8 mouse cellular contexts compared by ENCODE assay signal in the genomic region with DNA sequence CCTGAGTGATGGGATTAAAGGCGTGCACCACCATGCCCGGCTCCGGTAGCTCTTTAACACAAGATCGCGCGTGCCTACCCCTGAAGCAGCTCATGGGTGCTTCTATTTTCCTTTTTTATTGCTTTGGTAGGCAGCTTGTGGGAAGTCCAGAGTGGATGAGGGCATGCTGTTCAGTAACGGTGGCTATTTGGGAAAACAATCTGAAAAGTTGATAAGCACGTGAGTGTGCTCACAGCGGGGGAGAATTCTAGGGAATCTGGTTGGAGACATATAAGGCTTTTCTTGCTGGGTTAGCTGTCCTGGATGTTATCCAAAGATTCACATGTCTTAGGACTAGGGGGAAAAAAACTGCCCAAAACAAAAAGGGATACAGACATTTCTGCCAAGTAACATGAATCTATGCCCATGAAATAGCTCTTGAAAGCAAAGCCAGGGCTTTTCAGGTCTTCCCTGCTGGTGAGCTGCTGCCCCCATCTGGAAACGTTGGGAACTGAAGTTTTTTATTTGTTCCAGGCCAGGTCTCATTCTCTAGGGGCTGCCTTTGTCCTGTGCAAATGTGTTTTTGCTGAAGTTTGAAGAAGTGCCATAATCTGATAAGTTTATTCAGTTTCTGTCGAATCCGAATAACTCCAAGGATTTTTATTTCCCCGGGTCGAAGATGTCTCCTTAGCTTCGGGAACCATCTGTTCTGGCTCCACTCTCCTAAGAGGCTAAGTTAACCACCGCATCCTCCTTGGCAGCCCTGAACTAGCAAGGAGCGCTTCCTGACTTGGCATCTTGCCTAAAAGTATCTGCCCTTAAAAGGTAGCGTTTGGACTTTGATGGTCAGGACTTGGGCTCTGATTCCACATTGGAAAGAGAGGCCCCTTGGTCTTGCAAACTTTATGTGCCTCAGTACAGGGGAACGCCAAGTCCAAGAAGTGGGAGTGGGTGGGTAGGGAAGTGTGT. TPM values are rescaled to one million over a fixed set of nuclear protein-coding genes. Genes with fewer than 3 reads are reported as not detected.
A peak's percentile ranks its signal among the peaks of the same experiment; 100 is the strongest.
DNase-seq lines count a peak whose midpoint lies in the region; ATAC-seq and TF ChIP-seq lines count a peak whose summit lies in the region.

No protein-coding gene starts in this region.

- TF ChIP-seq CTCF in embryonic fibroblast, embryonic 13.5 days (IDR thresholded peaks at IDR 0.05; ENCODE audit: borderline replicate concordance, insufficient read depth, low read length), result peak; percentile 46; the same call in 1 of the 2 replicates
- TF ChIP-seq CTCF in testis, adult 2 months (IDR thresholded peaks at IDR 0.05; ENCODE audit: control insufficient read depth, insufficient read depth, insufficient replicate concordance, low read depth, low read length), result peak; percentile 44; the same call in 1 of the 2 replicates

- no peak overlapping the region for H3K27ac ChIP-seq in embryonic fibroblast, embryonic 13.5 days (ENCODE audit: insufficient read depth, low read length)
- no peak overlapping the region for H3K27ac ChIP-seq in heart, embryonic 11.5 days (ENCODE audit: low read depth, low read length)
- H3K27ac ChIP-seq in kidney, embryonic 16.5 days (ENCODE audit: low read length), result no peak overlapping the region
- no peak overlapping the region for H3K27ac ChIP-seq in limb, embryonic 15.5 days
- H3K27ac ChIP-seq in neural tube, embryonic 11.5 days (ENCODE audit: low read depth, low read length), result no peak overlapping the region
- H3K27ac ChIP-seq in testis, adult 2 months (ENCODE audit: control insufficient read depth, insufficient read depth, low read depth, low read length), result no peak overlapping the region; the same call in 1 of the 2 replicates

- H3K4me1 ChIP-seq in embryonic fibroblast, embryonic 13.5 days (ENCODE audit: control insufficient read depth, insufficient read depth, low read length), result no peaks in the 10 kb centered on the region
- H3K4me1 ChIP-seq in heart, embryonic 11.5 days (ENCODE audit: control insufficient read depth, insufficient read depth, low read length), result no peaks in the 10 kb centered on the region
- H3K4me1 ChIP-seq in kidney, embryonic 16.5 days (ENCODE audit: insufficient read depth, low read length), result 0 out of 2 replicates have a peak, but pooled peaks cover 2% of the 10 kb centered on the region
- H3K4me1 ChIP-seq in limb, embryonic 15.5 days, result peaks cover 2% of the 10 kb centered on the region; the same call in 1 of the 2 replicates
- H3K4me1 ChIP-seq in neural tube, embryonic 11.5 days (ENCODE audit: control insufficient read depth, insufficient read depth, low read length), result no peaks in the 10 kb centered on the region
- peaks cover 5% of the 10 kb centered on the region for H3K4me1 ChIP-seq in testis, adult 2 months (ENCODE audit: control insufficient read depth, insufficient read depth, low read length)

- no peak overlapping the region for H3K9ac ChIP-seq in heart, embryonic 11.5 days (ENCODE audit: low read depth, low read length)
- no peak overlapping the region; the same call in 1 of the 2 replicates for H3K9ac ChIP-seq in kidney, embryonic 16.5 days (replicated peaks; ENCODE audit: low read length)
- no peak overlapping the region for H3K9ac ChIP-seq in limb, embryonic 15.5 days
- no peak overlapping the region for H3K9ac ChIP-seq in neural tube, embryonic 11.5 days (ENCODE audit: low read length)

- H3K4me2 ChIP-seq in heart, embryonic 11.5 days, result peak overlapping the region; percentile 19
- H3K4me2 ChIP-seq in kidney, embryonic 16.5 days (replicated peaks; ENCODE audit: low read depth, low read length), result no peak overlapping the region
- no peak overlapping the region for H3K4me2 ChIP-seq in limb, embryonic 15.5 days
- H3K4me2 ChIP-seq in neural tube, embryonic 11.5 days (ENCODE audit: low read depth), result no peak overlapping the region

- H3K27me3 ChIP-seq in heart, embryonic 11.5 days (ENCODE audit: control insufficient read depth, insufficient read depth, low read length), result no peaks in the 10 kb centered on the region
- no peaks in the 10 kb centered on the region for H3K27me3 ChIP-seq in kidney, embryonic 16.5 days (ENCODE audit: insufficient read depth, low read length)
- H3K27me3 ChIP-seq in limb, embryonic 15.5 days, result no peaks in the 10 kb centered on the region
- no peaks in the 10 kb centered on the region for H3K27me3 ChIP-seq in neural tube, embryonic 11.5 days (ENCODE audit: control insufficient read depth, insufficient read depth, low read length)
- no peaks in the 10 kb centered on the region for H3K27me3 ChIP-seq in testis, adult 2 months (ENCODE audit: control insufficient read depth, insufficient read depth, low read length)

- 50% methylated on average over 19 of the region's 19 CpGs for WGBS in heart, embryonic 11.5 days (ENCODE audit: insufficient replicate concordance)
- 50% methylated on average over 19 of the region's 19 CpGs for WGBS in kidney, embryonic 16.5 days
- WGBS in limb, embryonic 15.5 days, result 46% methylated on average over 19 of the region's 19 CpGs
- WGBS in neural tube, embryonic 11.5 days, result 63% methylated on average over 19 of the region's 19 CpGs

- no peak overlapping the region for H3K4me3 ChIP-seq in embryonic fibroblast, embryonic 13.5 days (ENCODE audit: insufficient read depth, low read length)
- no peak overlapping the region for H3K4me3 ChIP-seq in heart, embryonic 11.5 days (ENCODE audit: low read depth, low read length)
- no peak overlapping the region for H3K4me3 ChIP-seq in kidney, embryonic 16.5 days (ENCODE audit: low read length)
- H3K4me3 ChIP-seq in limb, embryonic 15.5 days, result no peak overlapping the region
- no peak overlapping the region for H3K4me3 ChIP-seq in neural tube, embryonic 11.5 days (ENCODE audit: low read depth, low read length)
- H3K4me3 ChIP-seq in testis, adult 2 months (ENCODE audit: control insufficient read depth, low read depth, low read length), result peak overlapping the region; percentile 22; the same call in 1 of the 2 replicates

- no peak; the same call in 1 of the 2 replicates for ATAC-seq in heart, embryonic 11.5 days (replicated peaks; ENCODE audit: insufficient number of reproducible peaks, low FRiP score, low TSS enrichment)
- ATAC-seq in kidney, embryonic 16.5 days (ENCODE audit: low FRiP score, low TSS enrichment), result peak; percentile 66; the same call in 1 of the 2 replicates
- ATAC-seq in limb, embryonic 15.5 days (ENCODE audit: insufficient number of reproducible peaks, low FRiP score, low TSS enrichment, low read depth), result 0 out of 2 replicates have a peak, but pooled peaks have one; percentile 56
- ATAC-seq in neural tube, embryonic 11.5 days (ENCODE audit: insufficient read depth, low FRiP score, low TSS enrichment), result no peak

- DNase-seq in CD8-positive naive resting alpha-beta T cell, adult 2 months (ENCODE audit: low read depth in 2 of 2, low spot score in 2 of 2), result peak; percentile 58 to 71
- peak; percentile 87 for DNase-seq in brain, adult 2 months (ENCODE audit: low read depth, low spot score)
- peak; percentile 75 for DNase-seq in neural tube, embryonic 11.5 days (ENCODE audit: low spot score)

- no peaks in the 10 kb centered on the region for H3K36me3 ChIP-seq in heart, embryonic 11.5 days (ENCODE audit: control insufficient read depth, insufficient read depth, low read length)
- H3K36me3 ChIP-seq in kidney, embryonic 16.5 days (ENCODE audit: insufficient read depth, low read length), result no peaks in the 10 kb centered on the region
- no peaks in the 10 kb centered on the region for H3K36me3 ChIP-seq in limb, embryonic 15.5 days
- H3K36me3 ChIP-seq in neural tube, embryonic 11.5 days (ENCODE audit: control insufficient read depth, insufficient read depth, low read length), result no peaks in the 10 kb centered on the region
- no peaks in the 10 kb centered on the region for H3K36me3 ChIP-seq in testis, adult 2 months (ENCODE audit: control insufficient read depth, insufficient read depth, low read length)

- TF ChIP-seq POLR2A in embryonic fibroblast, embryonic 13.5 days (IDR thresholded peaks at IDR 0.05; ENCODE audit: low read depth, low read length), result no peak
- TF ChIP-seq POLR2A in testis, adult 2 months (IDR thresholded peaks at IDR 0.05; ENCODE audit: control insufficient read depth, low read depth, low read length), result no peak

- H3K9me3 ChIP-seq in heart, embryonic 11.5 days (replicated peaks; ENCODE audit: control insufficient read depth, low read length), result no peaks in the 10 kb centered on the region
- H3K9me3 ChIP-seq in kidney, embryonic 16.5 days (ENCODE audit: low read length), result no peaks in the 10 kb centered on the region
- H3K9me3 ChIP-seq in limb, embryonic 15.5 days, result no peaks in the 10 kb centered on the region
- H3K9me3 ChIP-seq in neural tube, embryonic 11.5 days (ENCODE audit: control insufficient read depth, low read length), result no peaks in the 10 kb centered on the region

RNA-seq across cellular contexts. Expression of gene Bhmt, which starts 24.8 kb away (rescaled TPM):
- polyA plus RNA-seq in embryonic fibroblast, embryonic 13.5 days (2011; ENCODE audit: insufficient read length, low read depth, missing spikeins), result not detected in 2 replicates
- polyA plus RNA-seq in heart, embryonic 11.5 days (2014; fragmentation: Nextera tagmentation; extraction: Ambion mirVana), result 0.19 TPM in 1 of 2 replicates, not detected in the other
- 0.23 and 0.87 TPM in 2 replicates for polyA plus RNA-seq in kidney, embryonic 16.5 days (2015; fragmentation: Nextera tagmentation; extraction: Ambion mirVana)
- 0.11 and 0.18 TPM in 2 replicates for polyA plus RNA-seq in limb, embryonic 15.5 days (2015; fragmentation: Nextera tagmentation; extraction: Ambion mirVana)
- polyA plus RNA-seq in neural tube, embryonic 11.5 days (2014; fragmentation: Nextera tagmentation; extraction: Ambion mirVana), result not detected in 2 replicates
- polyA plus RNA-seq in testis, adult 2 months (2012; rRNA removed), result 9.6 and 23.1 TPM in 2 replicates

Comparison
In these comparisons a context has a peak if more than half of its experiments do, and no peak if none do; other contexts are left out.
1. ATAC-seq: peak in kidney, embryonic 16.5 days (single experiment) and limb, embryonic 15.5 days (single experiment); none in heart, embryonic 11.5 days (single experiment) and neural tube, embryonic 11.5 days (single experiment).
2. Peak in every context shown above with its lines, with median percentiles within 50 percentile points of each other: DNase-seq.